Mouse (Mus musculus): ENCODE measurements around the gene Oxld1.

Gene Oxld1

DNA sequence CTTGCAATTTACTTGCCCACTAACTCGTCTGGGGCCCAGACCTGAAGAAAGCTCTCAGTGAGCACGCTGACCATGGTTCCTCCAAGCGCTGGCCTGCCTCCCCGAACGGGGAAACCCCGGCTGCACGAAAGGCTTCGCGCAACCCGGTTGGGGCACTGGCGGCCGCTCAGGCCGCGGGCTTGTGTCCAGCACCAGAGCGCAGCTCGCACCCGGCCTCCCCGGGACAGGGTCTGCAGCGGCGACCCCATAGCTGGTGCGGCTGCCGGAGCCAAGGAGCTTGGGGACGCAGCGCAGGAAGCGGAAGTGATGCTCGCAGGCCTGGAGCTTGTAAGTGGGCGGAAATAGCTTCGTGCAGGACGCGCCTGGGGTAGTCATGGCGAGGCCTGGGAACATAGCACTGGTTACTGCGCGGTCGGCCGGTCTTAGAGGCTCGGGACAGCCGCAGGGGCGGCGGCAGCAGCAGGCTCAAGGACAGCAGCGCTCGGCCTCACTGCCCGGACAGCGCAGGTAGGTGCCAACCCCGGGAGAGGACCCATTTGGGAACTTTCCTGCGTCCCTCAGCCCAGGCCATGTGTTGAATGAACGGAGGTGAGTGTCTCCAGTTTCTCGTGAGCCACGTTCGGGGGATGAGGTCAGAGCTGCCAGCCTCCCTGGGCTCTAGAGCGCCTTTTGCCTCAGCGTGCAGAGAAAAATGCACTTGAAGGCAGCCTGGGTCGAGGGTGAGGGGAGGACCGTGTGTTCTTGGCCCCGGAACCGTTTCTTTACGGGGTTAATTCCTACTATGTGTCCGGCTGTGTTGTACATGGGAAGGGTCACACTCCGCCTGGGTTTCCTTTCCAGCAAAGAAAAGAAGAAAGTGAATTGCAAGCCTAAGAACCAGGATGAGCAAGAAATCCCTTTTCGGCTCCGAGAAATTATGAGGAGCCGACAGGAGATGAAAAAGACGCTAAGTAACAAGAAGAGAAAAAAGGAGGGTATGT lies at the start of gene Oxld1, which contains the start of gene Ccdc137:
Oxld1 (minus strand) TSS at position 297 of the 980 bp plus-strand sequence.
Ccdc137 (plus strand) TSS at position 344 of the 980 bp plus-strand sequence.
- peak; percentile 23 for DNase-seq (ENCODE audit: extremely low read depth, low read depth, low spot score)

- DNase-seq (ENCODE audit: extremely low read depth, low read depth, low spot score), result no peak
These were observed 49.0 kb upstream of the Oxld1 start for GRCm38 (mm10) chr11:120506899-120507298.

DNA sequence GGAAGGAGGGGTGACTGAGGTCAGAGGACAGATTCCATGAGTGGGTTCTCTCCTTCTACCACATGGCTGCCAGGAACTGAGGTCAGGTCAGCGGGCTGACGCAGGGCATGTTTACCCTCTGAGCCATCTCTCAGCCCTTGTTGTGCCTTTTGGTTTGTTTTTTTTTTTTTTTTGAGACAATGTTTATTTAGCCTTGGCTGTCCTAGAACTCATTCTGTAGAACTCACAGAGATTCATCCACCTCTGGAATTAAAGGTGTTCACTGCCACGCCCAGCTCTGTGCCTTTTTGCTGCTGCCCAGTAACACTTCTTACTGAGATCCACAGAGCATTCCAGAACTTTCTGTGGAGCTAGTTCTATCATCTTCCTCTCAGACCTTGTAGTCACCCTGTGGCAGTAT lies 47.8 kb upstream of the Oxld1 start:
- DNase-seq (ENCODE audit: extremely low read depth, low read depth, low spot score), result no peak

DNA sequence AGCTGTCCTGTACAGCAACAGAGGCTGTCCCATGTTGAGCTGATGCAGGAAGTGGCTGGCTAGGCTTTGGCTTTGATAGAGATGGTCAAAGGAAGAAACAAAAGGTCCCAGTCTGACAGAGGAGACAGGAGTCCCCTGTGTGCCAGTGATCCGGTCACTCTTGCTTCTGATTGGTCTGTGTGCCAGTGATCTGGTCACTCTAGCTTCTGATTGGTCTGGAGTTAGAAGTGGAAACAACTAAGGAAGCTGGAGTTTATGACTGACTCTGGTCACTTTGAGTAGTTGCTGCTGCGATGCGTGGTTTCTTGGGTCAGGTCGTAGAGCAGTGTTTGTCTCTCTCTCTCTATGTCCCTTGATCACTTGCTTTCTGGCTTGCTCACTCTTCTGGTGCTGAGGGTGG lies 43.8 kb upstream of the Oxld1 start:
- no peak for DNase-seq (ENCODE audit: extremely low read depth, low read depth, low spot score)

GRCm38 (mm10) chr11:120501018-120501417 lies 43.1 kb upstream of the Oxld1 start:
- no peak for DNase-seq (ENCODE audit: extremely low read depth, low read depth, low spot score)

- no peak for DNase-seq (ENCODE audit: extremely low read depth, low read depth, low spot score)
These were observed 42.5 kb upstream of the Oxld1 start for GRCm38 (mm10) chr11:120500357-120500756.

DNA sequence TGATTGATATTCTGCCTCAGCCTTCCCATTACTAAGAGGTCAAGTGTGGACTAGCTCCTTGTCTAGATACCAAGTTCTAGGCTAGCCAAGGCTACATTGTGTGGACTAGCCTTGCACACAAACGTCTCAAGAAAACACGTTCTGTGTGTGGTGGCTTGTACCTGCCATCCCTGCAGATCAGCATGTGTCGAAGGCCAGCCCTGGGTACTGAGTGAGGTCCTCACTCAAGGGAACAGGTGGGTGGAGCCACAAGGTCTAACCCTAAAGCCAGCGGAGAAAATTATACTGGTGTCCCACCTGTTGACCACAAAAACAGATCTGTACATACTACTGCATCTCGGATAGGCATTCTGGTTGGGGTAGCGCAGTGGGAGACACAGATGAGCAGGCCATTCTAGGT lies 42.0 kb upstream of the Oxld1 start:
- no peak for DNase-seq (ENCODE audit: extremely low read depth, low read depth, low spot score)

GRCm38 (mm10) chr11:120498891-120499290 lies 41.0 kb upstream of the Oxld1 start:
- DNase-seq (ENCODE audit: extremely low read depth, low read depth, low spot score), result no peak

GRCm38 (mm10) chr11:120498226-120498625 lies 40.4 kb upstream of the Oxld1 start:
- no peak for DNase-seq (ENCODE audit: extremely low read depth, low read depth, low spot score)

- DNase-seq (ENCODE audit: extremely low read depth, low read depth, low spot score), result no peak
These were observed 39.6 kb upstream of the Oxld1 start for GRCm38 (mm10) chr11:120497436-120497835.

- DNase-seq (ENCODE audit: extremely low read depth, low read depth, low spot score), result no peak
These were observed 36.0 kb upstream of the Oxld1 start for GRCm38 (mm10) chr11:120493911-120494310.

- DNase-seq (ENCODE audit: extremely low read depth, low read depth, low spot score), result no peak
These were observed 35.5 kb upstream of the Oxld1 start for GRCm38 (mm10) chr11:120493351-120493750.

GRCm38 (mm10) chr11:120492878-120493203 lies 35.0 kb upstream of the Oxld1 start:
- no peak for DNase-seq (ENCODE audit: extremely low read depth, low read depth, low spot score)

DNA sequence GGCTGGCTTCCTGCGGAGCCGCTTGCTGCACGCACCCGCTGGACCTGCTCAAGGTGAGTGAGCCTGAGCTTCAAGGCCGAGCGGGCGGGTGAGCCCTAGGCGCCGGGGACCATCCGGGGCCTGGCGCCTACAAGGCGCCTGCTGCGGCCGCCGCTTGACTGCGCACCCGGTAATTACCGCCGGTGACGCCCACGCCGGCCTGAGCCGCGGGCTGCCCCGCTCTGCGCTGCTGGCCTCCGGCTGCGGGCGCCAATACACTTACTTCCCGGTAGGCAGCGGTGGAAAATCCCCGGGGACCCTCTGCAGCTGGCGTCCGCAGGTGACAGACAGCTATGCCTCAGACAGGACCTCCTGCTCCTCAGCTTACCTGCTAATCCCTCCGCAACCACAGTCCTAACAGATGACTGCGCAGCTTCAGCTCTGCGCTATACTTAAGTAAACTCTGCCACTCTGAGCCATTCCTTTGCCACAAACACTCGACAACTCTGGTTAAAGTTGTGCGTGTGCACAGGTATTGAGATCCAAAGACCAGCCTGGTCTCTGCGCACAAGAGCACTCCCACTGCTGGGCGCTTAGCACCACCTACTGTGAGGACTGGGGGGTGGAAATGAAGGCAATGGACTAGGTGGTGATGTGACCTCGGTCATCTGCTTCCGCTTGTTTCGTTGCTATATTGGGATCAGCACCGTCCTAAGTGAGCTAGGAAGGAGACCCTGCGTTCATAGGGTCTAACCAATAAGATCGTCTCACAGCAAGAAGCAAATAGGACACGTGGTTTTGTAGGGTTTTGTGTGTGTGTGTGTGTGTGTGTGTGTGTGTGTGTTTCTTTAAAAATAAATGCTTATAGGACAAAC lies 34.4 kb upstream of the Oxld1 start:
- DNase-seq (ENCODE audit: extremely low read depth, low read depth, low spot score), result no peak

DNA sequence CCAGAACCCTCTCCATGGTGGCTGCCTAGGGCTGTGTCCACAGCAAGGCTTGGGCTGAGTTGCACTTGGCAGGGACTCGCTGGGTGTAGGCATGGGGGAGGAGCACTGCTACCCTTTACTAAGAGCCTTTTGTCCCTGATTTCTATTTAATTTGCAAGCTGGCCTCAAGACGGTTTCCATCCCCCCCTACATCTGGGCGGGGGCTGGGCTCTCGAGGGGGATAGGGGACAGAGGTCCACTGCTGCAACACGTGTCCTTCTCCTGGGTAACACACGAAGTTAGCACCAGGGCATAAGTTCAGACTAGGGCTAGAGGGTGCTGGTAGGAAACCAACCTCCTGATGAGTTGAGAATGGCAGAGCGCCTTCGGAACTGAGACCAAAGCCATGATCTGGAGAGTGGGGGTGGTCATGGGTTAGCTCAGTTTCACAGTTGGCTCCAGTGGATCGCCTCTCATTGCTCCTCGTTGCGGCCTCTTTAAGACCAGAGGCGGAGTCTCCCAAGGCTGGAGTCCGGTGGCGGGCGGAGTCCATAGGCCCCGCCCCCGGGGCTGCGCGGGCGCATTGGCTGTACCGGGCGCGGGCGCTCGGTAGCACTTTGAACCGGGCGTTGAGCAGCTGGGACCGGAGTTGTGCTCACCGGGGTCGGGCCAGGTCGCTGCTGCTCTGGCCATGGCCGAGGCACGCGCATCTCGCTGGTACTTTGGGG lies 33.6 kb upstream of the Oxld1 start, which contains the start of gene Slc25a10:
Slc25a10 (plus strand) TSS at position 524 of the 707 bp plus-strand sequence.
- no peak for DNase-seq (ENCODE audit: extremely low read depth, low read depth, low spot score)

DNA sequence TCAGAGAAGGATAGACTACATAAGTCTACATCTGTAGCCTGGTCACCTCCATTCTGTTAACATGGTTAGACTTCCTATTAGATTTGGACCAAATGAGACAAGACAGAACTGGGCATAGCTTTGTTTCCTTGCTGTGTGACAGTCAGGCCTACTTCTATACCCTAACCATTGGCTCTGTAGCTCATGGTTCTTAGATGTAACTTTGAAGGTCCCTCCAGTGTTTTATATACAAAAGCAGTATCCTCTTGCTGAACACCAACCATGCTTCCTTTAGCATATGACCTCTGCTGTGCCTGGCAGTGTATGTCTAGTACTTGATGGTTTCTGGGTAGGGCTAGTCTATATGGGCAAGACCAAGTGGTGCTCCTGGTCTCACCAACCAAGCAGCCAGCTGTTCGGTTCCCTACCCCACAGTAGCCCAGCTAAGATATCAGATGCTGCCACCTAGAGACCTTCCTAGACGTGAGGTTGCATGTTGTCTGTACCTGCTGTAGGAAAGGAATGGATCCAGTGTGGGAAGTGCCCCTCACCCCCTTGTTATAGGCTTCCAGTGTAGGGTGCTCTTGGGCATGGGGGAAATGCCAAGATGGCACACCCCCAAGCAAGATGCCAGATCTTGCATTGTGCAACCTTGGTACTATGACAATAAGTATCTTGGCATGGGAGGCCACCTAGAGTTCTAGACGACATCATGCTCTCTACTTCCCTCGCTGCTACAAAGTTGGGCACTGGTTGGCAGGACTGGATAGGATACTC lies 32.6 kb upstream of the Oxld1 start:
- DNase-seq (ENCODE audit: extremely low read depth, low read depth, low spot score), result no peak

DNA sequence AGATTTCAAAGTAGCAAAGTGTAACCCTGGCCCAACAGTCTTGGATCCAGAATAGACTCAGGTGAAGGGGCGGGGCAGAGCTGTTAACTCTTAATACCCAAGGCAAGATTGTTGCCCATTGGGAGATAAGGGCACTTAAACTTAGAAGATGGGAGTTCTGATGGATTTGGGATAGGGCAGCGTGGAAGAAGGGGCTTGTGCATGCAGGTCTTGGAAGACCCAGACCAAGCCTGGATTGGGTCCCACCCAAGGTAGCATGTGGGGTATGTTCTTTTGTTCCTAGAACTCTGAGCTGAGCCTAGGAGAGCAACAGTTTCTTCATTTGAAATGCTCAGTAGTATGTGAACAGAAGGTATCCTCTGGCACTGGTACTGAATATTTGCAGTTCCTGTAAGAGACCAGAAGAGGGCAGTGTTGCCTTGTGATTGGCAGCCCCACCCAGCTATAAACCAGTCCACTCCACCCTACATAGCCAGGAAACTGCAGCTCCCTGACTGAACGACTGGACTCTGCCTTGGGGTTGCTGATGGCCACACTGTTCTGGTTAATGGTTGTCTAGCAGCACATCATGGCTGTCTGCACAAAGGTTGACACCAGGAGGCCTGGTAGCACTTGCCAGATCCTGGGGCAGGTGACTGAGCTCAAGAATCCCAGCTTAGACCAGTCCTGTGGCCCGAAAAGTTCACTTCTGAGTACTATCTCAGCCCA lies 31.3 kb upstream of the Oxld1 start:
- DNase-seq (ENCODE audit: extremely low read depth, low read depth, low spot score), result no peak

GRCm38 (mm10) chr11:120488516-120488915 lies 30.6 kb upstream of the Oxld1 start:
- no peak for DNase-seq (ENCODE audit: extremely low read depth, low read depth, low spot score)

- DNase-seq (ENCODE audit: extremely low read depth, low read depth, low spot score), result no peak
These were observed 27.4 kb upstream of the Oxld1 start for GRCm38 (mm10) chr11:120485251-120485650.
